Mouse (Mus musculus) MEL (cell line): Measurements from ENCODE around the gene Top3b.

ENCODE experiments used
- BHLHE40 ChIP-seq: IDR thresholded peaks from 2 replicates; pipeline ENCODE4 v1.6.1; 2012; ENCODE audit warnings: low read depth, mild to moderate bottlenecking, inconsistent platforms, low read length, improper control_type of control experiment, borderline replicate concordance
- CHD1 ChIP-seq: IDR thresholded peaks from 2 replicates; pipeline ENCODE4 v1.6.1; 2012; ENCODE audit warnings: low read depth, mild to moderate bottlenecking, inconsistent platforms, low read length, improper control_type of control experiment
- CHD2 ChIP-seq: IDR thresholded peaks from 2 replicates; pipeline ENCODE4 v1.6.1; 2011; ENCODE audit warnings: low read length, improper control_type of control experiment
- CTCF ChIP-seq, 3 experiments: IDR thresholded peaks in 2 of 3; conservative IDR thresholded peaks in 1 of 3; 2 replicates each; pipeline ENCODE4 v1.5.1; 2011 to 2012; ENCODE audit warnings: low read length in 3 of 3, low read depth in 2 of 3, mild to moderate bottlenecking in 2 of 3, improper control_type of control experiment in 1 of 3, inconsistent platforms in 1 of 3, mixed read lengths in 1 of 3, moderate library complexity in 1 of 3; ENCODE audit not compliant: control insufficient read depth in 1 of 3, insufficient read depth in 1 of 3, poor library complexity in 1 of 3, severe bottlenecking in 1 of 3
- ETS1 ChIP-seq: IDR thresholded peaks from 2 replicates; pipeline ENCODE4 v1.6.1; 2012; ENCODE audit warnings: low read depth, mild to moderate bottlenecking, inconsistent platforms, low read length, improper control_type of control experiment, moderate library complexity
- JUND ChIP-seq: IDR thresholded peaks from 2 replicates; pipeline ENCODE4 v1.6.1; 2011; ENCODE audit warnings: low read depth, mild to moderate bottlenecking, improper control_type of control experiment, low read length
- MAFK ChIP-seq: IDR thresholded peaks from 2 replicates; pipeline ENCODE4 v1.6.1; 2011; ENCODE audit warnings: low read depth, mild to moderate bottlenecking, low read length, improper control_type of control experiment, borderline replicate concordance
- MYB ChIP-seq: IDR thresholded peaks from 2 replicates; pipeline ENCODE4 v1.6.1; 2011; ENCODE audit warnings: mild to moderate bottlenecking, low read depth, low read length, improper control_type of control experiment
- POLR2A ChIP-seq, 2 experiments: IDR thresholded peaks; 2 replicates each; pipeline ENCODE4 v1.6.1; 2011 to 2012; ENCODE audit warnings: low read length in 2 of 2, mild to moderate bottlenecking in 2 of 2, control low read depth in 1 of 2, improper control_type of control experiment in 1 of 2, low read depth in 1 of 2, moderate library complexity in 1 of 2; ENCODE audit not compliant: control insufficient read depth in 1 of 2, insufficient read depth in 1 of 2, poor library complexity in 1 of 2
- RAD21 ChIP-seq: IDR thresholded peaks from 2 replicates; pipeline ENCODE4 v1.6.1; 2011; ENCODE audit warnings: mild to moderate bottlenecking, low read depth, low read length, improper control_type of control experiment
- RCOR1 ChIP-seq: IDR thresholded peaks from 2 replicates; pipeline ENCODE4 v1.6.1; 2012; ENCODE audit warnings: low read depth, mild to moderate bottlenecking, inconsistent platforms, low read length, improper control_type of control experiment
- SIN3A ChIP-seq: IDR thresholded peaks from 2 replicates; pipeline ENCODE4 v1.6.1; 2012; ENCODE audit warnings: low read length, improper control_type of control experiment, inconsistent platforms
- USF1 ChIP-seq: IDR thresholded peaks from 2 replicates; pipeline ENCODE4 v1.6.1; 2014; ENCODE audit warnings: low read depth, mild to moderate bottlenecking, inconsistent platforms, low read length, improper control_type of control experiment, moderate library complexity
- ZNF384 ChIP-seq: IDR thresholded peaks from 2 replicates; pipeline ENCODE4 v1.6.1; 2012; ENCODE audit warnings: low read depth, mild to moderate bottlenecking, inconsistent platforms, low read length, improper control_type of control experiment

GRCm38 (mm10) chr16:16896015-16896381 is 25.5 kb downstream of the Top3b start:
- TF ChIP-seq JUND: no peak
- no peak for TF ChIP-seq MAFK
- no peak for TF ChIP-seq RAD21
- no peak for TF ChIP-seq CTCF (IDR thresholded peaks at IDR 0.05 in 2 of 3, conservative IDR thresholded peaks at IDR 0.05 in 1 of 3; ENCODE audit: control insufficient read depth in 1 of 3, insufficient read depth in 1 of 3, low read depth in 2 of 3, low read length in 3 of 3, poor library complexity in 1 of 3, severe bottlenecking in 1 of 3)
- no peak for TF ChIP-seq CHD2
- TF ChIP-seq ETS1: no peak
- TF ChIP-seq SIN3A: no peak
- no peak for TF ChIP-seq MYB
- TF ChIP-seq POLR2A (IDR thresholded peaks at IDR 0.05; ENCODE audit: control insufficient read depth in 1 of 2, insufficient read depth in 1 of 2, low read depth in 1 of 2, low read length in 2 of 2, poor library complexity in 1 of 2): no peak
- no peak for TF ChIP-seq RCOR1
- TF ChIP-seq BHLHE40: no peak
- TF ChIP-seq CHD1: no peak
- TF ChIP-seq USF1: no peak
- TF ChIP-seq ZNF384: no peak
